Mouse (Mus musculus): Measurements from ENCODE around the gene Cct8l1. TPM values are rescaled to one million over a fixed set of nuclear protein-coding genes. Genes with fewer than 3 reads are reported as not detected.

Gene Cct8l1
- 0.02 TPM in 1 of 2 replicates, not detected in the other for polyA plus RNA-seq (2012; rRNA removed)

GRCm38 (mm10) chr5:25515767-25516166, at the start of gene Cct8l1:
Cct8l1 (plus strand) TSS chr5:25516067.

DNA sequence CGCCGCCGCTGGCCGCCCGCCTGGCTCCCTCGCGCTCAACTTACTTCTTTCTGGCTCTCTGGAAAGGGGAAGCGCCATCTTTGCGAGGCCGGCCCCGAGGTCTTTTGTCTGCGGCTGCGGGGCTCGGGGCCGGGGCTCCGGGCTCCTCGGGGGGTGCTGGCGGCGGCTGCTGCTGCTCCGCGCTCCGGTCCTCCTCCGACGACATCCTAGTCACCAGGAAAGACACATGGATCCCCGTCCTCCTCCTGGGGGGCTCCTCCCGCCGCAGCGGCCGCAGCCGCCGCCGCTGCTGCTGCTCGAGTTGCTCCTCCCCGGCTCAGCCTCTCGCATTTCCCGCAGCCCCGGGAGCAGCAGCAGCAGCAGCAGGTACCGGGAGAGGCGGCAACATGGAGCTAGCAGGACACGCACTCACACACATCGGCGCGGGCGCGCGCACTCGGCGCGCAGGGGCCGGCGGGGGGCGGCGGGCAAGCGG, 17.5 kb upstream of the Cct8l1 start, which contains the start of gene Kmt2c:
Gene Kmt2c (minus strand): TSS at position 438 of the 475 bp plus-strand sequence.

Other genes with a start within 250 kb of the Cct8l1 start
- gene Kmt2c, start 17.3 kb upstream of the Cct8l1 start, polyA plus RNA-seq (2012; rRNA removed), result 42.0 and 47.7 TPM in 2 replicates
- 9.0 and 11.3 TPM in 2 replicates for gene Xrcc2, start 189.8 kb downstream of the Cct8l1 start, polyA plus RNA-seq (2012; rRNA removed)
- 14.1 and 17.4 TPM in 2 replicates for gene Actr3b, start 243.9 kb downstream of the Cct8l1 start, polyA plus RNA-seq (2012; rRNA removed)

All from central nervous system, embryonic 14 days (tissue).